Mouse (Mus musculus) lung, postnatal 0 days (tissue): ENCODE data around the gene Ttn. TPM values are rescaled to one million over a fixed set of nuclear protein-coding genes. Genes with fewer than 3 reads are reported as not detected.

Source experiments
- ATAC-seq: fragments of 200-750 bp; cut with Nextera tagmentation; 2 replicates; pipeline ENCODE4 v1.8.0; 2017; ENCODE audit warnings: moderate library complexity
- DNase-seq: peaks from one replicate; pipeline ENCODE4 v3.0.0-alpha.2; 2016; ENCODE audit warnings: low spot score
- H3K27ac ChIP-seq: fragments of 300-500 bp; sonication (generic); 2 replicates; pipeline ENCODE4 v1.5.1; 2014; ENCODE audit warnings: antibody characterized with exemption, mild to moderate bottlenecking, low read length, mixed read lengths
- H3K27me3 ChIP-seq: fragments of 300-500 bp; sonication (generic); replicated peaks from 2 replicates; pipeline ENCODE4 v1.6.1; 2014; ENCODE audit warnings: low read length, mixed read lengths; ENCODE audit not compliant: insufficient read depth
- H3K36me3 ChIP-seq: fragments of 300-500 bp; sonication (generic); 2 replicates; pipeline ENCODE4 v1.6.1; 2014; ENCODE audit warnings: low read length, mixed read lengths; ENCODE audit not compliant: insufficient read depth
- H3K4me1 ChIP-seq: fragments of 300-500 bp; sonication (generic); 2 replicates; pipeline ENCODE4 v1.6.1; 2014; ENCODE audit warnings: antibody characterized with exemption, low read depth, low read length, mixed read lengths; ENCODE audit not compliant: insufficient read depth
- H3K4me2 ChIP-seq: fragments of 300-500 bp; sonication (generic); replicated peaks from 2 replicates; pipeline ENCODE4 v1.6.1; 2014; ENCODE audit warnings: low read depth, mild to moderate bottlenecking, low read length, moderate library complexity, mixed read lengths
- H3K4me3 ChIP-seq: fragments of 300-500 bp; sonication (generic); 2 replicates; pipeline ENCODE4 v1.5.1; 2014; ENCODE audit warnings: low read depth, low read length
- H3K9ac ChIP-seq: fragments of 300-500 bp; sonication (generic); replicated peaks from 2 replicates; pipeline ENCODE4 v1.6.1; 2014; ENCODE audit warnings: low read depth, mild to moderate bottlenecking
- H3K9me3 ChIP-seq: fragments of 300-500 bp; sonication (generic); 2 replicates; pipeline ENCODE4 v1.6.1; 2016; ENCODE audit warnings: low read length, mixed read lengths
- CTCF ChIP-seq: IDR thresholded peaks from 2 replicates; pipeline ENCODE4 v1.5.1; 2016; ENCODE audit warnings: antibody characterized with exemption, mild to moderate bottlenecking
- EP300 ChIP-seq: IDR thresholded peaks from 2 replicates; pipeline ENCODE4 v1.6.1; 2016; ENCODE audit warnings: antibody characterized with exemption, mild to moderate bottlenecking, control low read depth
- WGBS: fragments of 180-500 bp; shearing (Covaris S2); extraction: QIAGEN DNeasy Blood & Tissue Kit; methylation state at CpG from one replicate; pipeline ENCODE4 v1.1.7; 2014; 5-methylcytosine and 5-hydroxymethylcytosine counted together
- polyA plus RNA-seq: library from polyadenylated mRNA; unstranded; fragments of >200 nt; fragmentation: Nextera tagmentation; extraction: Ambion mirVana; gene quantifications from 2 replicates; pipeline ENCODE4 v1.2.1, GENCODE M21; 2015

Gene Ttn
- polyA plus RNA-seq, 1 experiment from 2014 or later, result 5.5 TPM

DNA sequence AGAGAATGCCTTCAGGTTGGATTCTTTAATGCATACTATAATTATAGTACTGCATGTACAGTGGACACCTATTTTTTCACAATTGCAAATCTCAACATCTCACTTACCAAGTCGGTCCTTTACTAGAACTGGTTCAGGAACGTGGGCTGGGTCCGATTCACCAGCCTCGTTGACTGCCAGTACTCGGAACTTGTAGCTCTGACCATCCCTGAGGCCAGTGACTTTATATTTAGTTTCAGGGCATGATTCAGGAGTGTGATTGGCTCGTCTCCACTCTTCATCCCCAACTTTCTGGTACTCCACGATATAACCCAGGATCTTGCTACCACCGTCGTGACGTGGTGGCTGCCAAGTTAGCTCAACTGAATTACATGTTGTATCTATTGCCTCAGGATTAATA, 212.5 kb downstream of the Ttn start:
- no peaks in the 10 kb centered on the region for H3K9me3 ChIP-seq
- ATAC-seq (no peak), DNase-seq (no peak)
- no peak for TF ChIP-seq EP300
- H3K4me2 ChIP-seq, result no peak overlapping the region
- no peaks in the 10 kb centered on the region for H3K4me1 ChIP-seq
- no peak overlapping the region for H3K27ac ChIP-seq
- no peak overlapping the region for H3K4me3 ChIP-seq
- WGBS, result 87% methylated on average over 10 of the region's 10 CpGs
- H3K36me3 ChIP-seq, result no peaks in the 10 kb centered on the region
- no peaks in the 10 kb centered on the region for H3K27me3 ChIP-seq
- no peak overlapping the region for H3K9ac ChIP-seq

DNA sequence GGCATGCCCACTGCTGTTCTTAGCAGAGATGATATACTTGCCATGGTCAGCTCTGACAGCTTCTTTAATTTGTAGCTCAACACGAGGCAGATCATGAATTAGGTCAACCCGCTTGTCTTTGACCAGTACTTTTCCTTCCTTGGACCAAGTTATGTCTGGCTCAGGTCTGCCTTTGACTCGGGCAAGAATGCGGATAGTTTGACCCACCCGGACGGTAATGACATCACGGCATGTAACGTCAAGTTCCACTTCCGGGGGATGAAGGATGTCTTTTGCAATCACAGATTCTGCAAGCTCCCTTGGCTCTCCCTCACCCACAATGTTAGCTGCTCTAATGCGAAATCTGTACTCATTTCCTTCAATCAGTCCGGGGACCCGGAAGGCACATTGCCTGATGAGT, 215.1 kb downstream of the Ttn start:
- no peaks in the 10 kb centered on the region for H3K4me1 ChIP-seq
- H3K9ac ChIP-seq, result no peak overlapping the region
- no peaks in the 10 kb centered on the region for H3K27me3 ChIP-seq
- H3K4me3 ChIP-seq, result no peak overlapping the region
- no peaks in the 10 kb centered on the region for H3K36me3 ChIP-seq
- ATAC-seq (no peak), DNase-seq (no peak)
- H3K4me2 ChIP-seq, result no peak overlapping the region
- TF ChIP-seq CTCF (no peak), EP300 (no peak)
- H3K27ac ChIP-seq, result no peak overlapping the region
- H3K9me3 ChIP-seq, result no peaks in the 10 kb centered on the region
- 92% methylated on average over 12 of the region's 12 CpGs for WGBS

DNA sequence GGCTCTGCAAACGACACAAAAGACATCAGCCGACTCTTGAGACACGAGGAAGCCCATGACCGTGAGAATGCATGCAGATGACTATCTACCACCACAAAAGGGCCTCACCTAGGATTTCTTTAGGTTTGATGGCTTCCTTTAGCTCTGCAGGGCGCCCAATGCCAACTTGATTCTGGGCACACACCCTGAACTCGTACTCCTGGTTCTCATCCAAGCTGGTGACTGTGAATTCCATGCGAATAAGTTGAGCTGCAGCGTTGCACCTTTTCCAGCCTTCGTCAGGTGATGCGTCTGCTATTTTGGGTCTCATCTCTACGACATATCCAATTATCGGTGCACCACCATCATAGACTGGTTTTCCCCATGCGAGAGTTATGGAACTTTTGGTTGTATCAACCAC, 217.8 kb downstream of the Ttn start:
- no peaks in the 10 kb centered on the region for H3K36me3 ChIP-seq
- no peak overlapping the region for H3K27ac ChIP-seq
- ATAC-seq (no peak), DNase-seq (no peak)
- H3K4me3 ChIP-seq, result no peak overlapping the region
- H3K9me3 ChIP-seq, result no peaks in the 10 kb centered on the region
- TF ChIP-seq EP300 (no peak), CTCF (no peak)
- H3K4me1 ChIP-seq, result no peaks in the 10 kb centered on the region
- H3K4me2 ChIP-seq, result no peak overlapping the region
- no peak overlapping the region for H3K9ac ChIP-seq
- no peaks in the 10 kb centered on the region for H3K27me3 ChIP-seq
- WGBS, result 92% methylated on average over 13 of the region's 13 CpGs

DNA sequence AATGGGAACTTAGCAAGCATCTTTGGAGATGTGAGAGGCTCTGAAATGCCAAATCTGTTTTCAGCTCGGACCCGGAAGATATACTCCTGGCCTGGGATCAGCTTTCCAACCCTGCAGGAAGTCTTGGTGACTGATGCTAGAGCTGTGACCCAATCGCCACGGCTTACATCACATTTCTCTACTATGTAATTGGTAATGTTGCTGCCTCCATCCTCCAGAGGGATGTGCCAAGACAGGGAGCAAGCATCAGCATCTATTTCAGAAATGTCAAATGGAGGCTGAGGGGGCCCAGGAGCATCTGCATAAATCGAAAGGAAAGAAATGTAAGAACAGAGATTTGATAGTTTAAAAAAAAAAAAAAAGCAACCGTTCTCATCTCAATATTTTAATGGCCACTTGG, 220.2 kb downstream of the Ttn start:
- Histone ChIP-seq H3K27me3 (no peaks in the 10 kb centered on the region), H3K9me3 (peaks cover 8% of the 10 kb centered on the region; the same call in 1 of the 2 replicates), H3K4me2 (no peak overlapping the region), H3K4me1 (no peaks in the 10 kb centered on the region), H3K36me3 (no peaks in the 10 kb centered on the region), H3K9ac (no peak overlapping the region), H3K4me3 (no peak overlapping the region), H3K27ac (no peak overlapping the region)
- ATAC-seq, result no peak
- 86% methylated on average over 6 of the region's 6 CpGs for WGBS
- TF ChIP-seq CTCF (no peak), EP300 (no peak)
- no peak for DNase-seq

DNA sequence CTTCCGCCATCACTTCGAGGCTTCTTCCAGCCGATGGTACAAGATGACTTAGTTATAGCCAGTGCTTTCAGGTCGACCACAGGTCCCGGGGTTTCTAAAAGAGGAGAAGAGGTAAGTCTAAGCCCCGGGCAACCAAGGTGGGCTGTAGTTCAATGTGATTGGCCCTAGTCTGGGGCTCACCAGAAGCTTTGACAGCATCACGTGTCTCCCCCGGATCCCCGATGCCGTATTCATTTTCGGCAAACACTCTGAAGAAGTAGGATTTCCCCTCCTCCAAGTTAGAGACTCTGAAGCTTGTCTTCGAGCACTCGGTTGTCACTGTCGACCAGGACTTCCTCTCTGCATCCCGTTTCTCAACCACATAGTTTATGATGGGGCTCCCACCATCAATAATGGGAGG, 225.9 kb downstream of the Ttn start:
- Histone ChIP-seq H3K4me1 (no peaks in the 10 kb centered on the region), H3K27ac (no peak overlapping the region), H3K4me2 (no peak overlapping the region), H3K36me3 (no peaks in the 10 kb centered on the region), H3K4me3 (no peak overlapping the region), H3K9ac (no peak overlapping the region), H3K9me3 (peaks cover 8% of the 10 kb centered on the region; the same call in 1 of the 2 replicates), H3K27me3 (no peaks in the 10 kb centered on the region)
- ATAC-seq, result no peak
- 93% methylated on average over 15 of the region's 15 CpGs for WGBS
- TF ChIP-seq CTCF (no peak), EP300 (no peak)
- DNase-seq, result no peak

DNA sequence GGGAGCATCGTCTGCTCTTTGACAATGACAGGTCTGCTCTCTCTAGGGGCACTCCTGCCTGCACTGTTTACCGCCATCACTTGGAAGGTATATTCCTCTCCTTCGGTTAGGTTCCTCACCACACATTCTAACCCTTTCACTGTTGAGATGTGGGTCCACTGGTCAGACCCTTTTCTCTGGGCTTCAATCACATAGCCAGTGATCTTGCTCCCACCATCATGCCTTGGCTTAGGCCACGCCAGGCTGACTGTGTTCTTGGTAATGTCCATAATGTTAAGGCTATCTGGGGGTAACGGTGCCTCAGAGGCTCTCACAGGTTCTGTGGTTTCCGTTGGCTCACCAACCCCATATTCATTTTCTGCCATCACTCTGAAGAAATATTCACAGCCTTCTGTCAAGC, 230.4 kb downstream of the Ttn start:
- no peaks in the 10 kb centered on the region for H3K9me3 ChIP-seq
- DNase-seq, result no peak
- H3K27me3 ChIP-seq, result no peaks in the 10 kb centered on the region
- TF ChIP-seq EP300 (no peak), CTCF (no peak)
- H3K4me2 ChIP-seq, result no peak overlapping the region
- no peak for ATAC-seq
- H3K4me1 ChIP-seq, result no peaks in the 10 kb centered on the region
- no peak overlapping the region for H3K27ac ChIP-seq
- no peaks in the 10 kb centered on the region for H3K36me3 ChIP-seq
- H3K4me3 ChIP-seq, result no peak overlapping the region
- WGBS, result 91% methylated on average over 6 of the region's 6 CpGs
- no peak overlapping the region for H3K9ac ChIP-seq

DNA sequence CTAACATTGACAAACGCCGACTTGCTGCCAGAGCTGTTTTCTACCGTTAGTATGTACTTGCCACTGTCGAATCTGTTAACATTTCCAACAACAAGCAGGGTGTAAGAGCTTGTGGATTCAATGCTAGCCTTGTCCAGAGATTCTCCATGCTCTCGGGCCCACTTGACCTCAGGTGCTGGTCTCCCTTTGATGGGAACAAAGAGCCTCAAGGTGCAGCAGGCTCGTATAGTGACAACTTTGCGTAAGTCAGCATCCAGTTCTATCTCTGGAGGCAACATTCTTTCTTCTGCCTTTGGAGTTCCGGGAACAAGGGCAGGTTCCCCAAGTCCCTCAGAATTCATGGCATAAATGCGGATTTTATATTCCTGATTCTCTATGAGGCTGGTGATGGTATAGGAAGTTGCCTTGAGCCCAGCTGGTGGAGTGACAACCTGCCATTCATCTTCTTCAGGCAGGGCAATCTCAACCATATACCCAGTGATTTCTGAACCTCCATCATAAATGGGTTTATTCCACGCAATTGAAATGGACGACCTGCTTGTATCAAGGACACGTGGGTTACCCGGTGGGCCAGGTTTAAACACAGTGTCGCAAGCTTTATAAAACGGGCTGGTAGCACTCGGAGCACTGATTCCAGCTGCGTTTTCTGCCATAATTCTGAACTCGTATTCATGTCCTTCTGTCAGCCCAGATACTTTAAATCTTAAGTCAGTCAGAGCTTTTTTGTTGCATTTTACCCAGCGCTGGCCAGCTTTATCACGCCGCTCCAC, 232.8 kb downstream of the Ttn start:
- H3K36me3 ChIP-seq, result no peaks in the 10 kb centered on the region
- no peaks in the 10 kb centered on the region for H3K4me1 ChIP-seq
- no peaks in the 10 kb centered on the region for H3K27me3 ChIP-seq
- ATAC-seq (no peak), DNase-seq (no peak)
- H3K9ac ChIP-seq, result no peak overlapping the region
- H3K4me3 ChIP-seq, result no peak overlapping the region
- no peak overlapping the region for H3K4me2 ChIP-seq
- no peak for TF ChIP-seq CTCF
- TF ChIP-seq EP300, result no peak
- H3K9me3 ChIP-seq, result no peaks in the 10 kb centered on the region
- no peak overlapping the region for H3K27ac ChIP-seq
- WGBS, result 86% methylated on average over 21 of the region's 21 CpGs
